In the genomic region with DNA sequence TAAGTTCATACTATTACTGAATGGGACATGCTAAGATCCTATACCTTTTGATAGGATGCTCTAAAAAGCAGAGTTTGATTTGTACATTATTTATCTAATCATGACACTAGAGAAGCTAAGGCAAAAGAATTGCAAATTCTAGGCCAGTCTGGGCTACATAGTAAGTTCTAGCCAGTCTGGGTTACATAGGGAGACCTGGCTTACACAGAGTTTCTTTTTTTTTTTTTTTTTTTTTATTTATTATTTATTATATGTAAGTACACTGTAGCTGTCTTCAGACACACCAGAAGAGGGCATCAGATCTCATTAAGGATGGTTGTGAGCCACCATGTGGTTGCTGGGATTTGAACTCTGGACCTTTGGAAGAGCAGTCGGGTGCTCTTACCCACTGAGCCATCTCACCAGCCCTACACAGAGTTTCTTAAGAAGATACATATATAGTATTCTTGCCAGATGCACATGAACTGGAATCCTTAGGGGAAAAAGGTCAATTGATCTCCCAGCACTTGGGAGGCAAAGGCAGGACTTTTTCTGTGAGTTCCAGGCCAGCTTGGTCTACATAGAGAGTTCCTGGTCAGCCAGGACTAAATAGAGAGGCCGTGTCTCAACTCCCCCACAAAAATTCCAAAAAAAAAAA, we compare ENCODE assay signal across 1 mouse cellular context.
TF ChIP-seq lines count a peak whose summit lies in the region.

No protein-coding gene starts in this region.

TF ChIP-seq in MEL, 35 proteins besides CTCF, POLR2A, EP300 and RAD21:
- peak; percentile 97 for TF ChIP-seq TBP (IDR thresholded peaks at IDR 0.05; ENCODE audit: low read depth, low read length)
- TF ChIP-seq MAFK (IDR thresholded peaks at IDR 0.05; ENCODE audit: borderline replicate concordance, low read depth, low read length), result peak; percentile 86
- peak; percentile 66; the same call in 1 of the 2 replicates for TF ChIP-seq ZNF384 (IDR thresholded peaks at IDR 0.05; ENCODE audit: low read depth, low read length)
- peak; percentile 24; the same call in 1 of the 2 replicates for TF ChIP-seq ELF1 (IDR thresholded peaks at IDR 0.05; ENCODE audit: low read depth, low read length)
